Mouse (Mus musculus) embryonic facial prominence, embryonic 13.5 days (tissue): ENCODE data around the gene 2010003K11Rik. TPM values are rescaled to one million over a fixed set of nuclear protein-coding genes. Genes with fewer than 3 reads are reported as not detected.

Experiments used
- ATAC-seq: fragments of 200-750 bp; cut with Nextera tagmentation; 2 replicates; pipeline ENCODE4 v1.8.0; 2017; ENCODE audit warnings: low read depth; ENCODE audit not compliant: insufficient number of reproducible peaks, insufficient read depth, low FRiP score, low TSS enrichment
- H3K27ac ChIP-seq: fragments of 300-500 bp; sonication (generic); 2 replicates; pipeline ENCODE4 v1.5.1; 2015; ENCODE audit warnings: moderate library complexity, mild to moderate bottlenecking, inconsistent platforms
- H3K27me3 ChIP-seq: fragments of 300-500 bp; sonication (generic); 2 replicates; pipeline ENCODE4 v1.6.1; 2015; ENCODE audit warnings: mild to moderate bottlenecking, inconsistent platforms
- H3K36me3 ChIP-seq: fragments of 300-500 bp; sonication (generic); 2 replicates; pipeline ENCODE4 v1.6.1; 2015; ENCODE audit warnings: mild to moderate bottlenecking, inconsistent platforms
- H3K4me1 ChIP-seq: fragments of 300-500 bp; sonication (generic); 2 replicates; pipeline ENCODE4 v1.6.1; 2015; ENCODE audit warnings: inconsistent platforms
- H3K4me2 ChIP-seq: fragments of 300-500 bp; sonication (generic); 2 replicates; pipeline ENCODE4 v1.6.1; 2015; ENCODE audit warnings: moderate library complexity, mild to moderate bottlenecking, inconsistent platforms
- H3K4me3 ChIP-seq: fragments of 300-500 bp; sonication (generic); 2 replicates; pipeline ENCODE4 v1.5.1; 2015; ENCODE audit warnings: mild to moderate bottlenecking, inconsistent platforms
- H3K9ac ChIP-seq: fragments of 300-500 bp; sonication (generic); 2 replicates; pipeline ENCODE4 v1.6.1; 2015; ENCODE audit warnings: mild to moderate bottlenecking, inconsistent platforms
- H3K9me3 ChIP-seq: fragments of 300-500 bp; sonication (generic); 2 replicates; pipeline ENCODE4 v1.6.1; 2016; ENCODE audit warnings: inconsistent platforms
- WGBS: fragments of 180-500 bp; shearing (Covaris S2); methylation state at CpG from one replicate; pipeline ENCODE4 v1.1.7; 2015; ENCODE audit warnings: mixed read lengths; 5-methylcytosine and 5-hydroxymethylcytosine counted together
- polyA plus RNA-seq: library from polyadenylated mRNA; unstranded; fragments of >200 nt; fragmentation: Nextera tagmentation; extraction: Ambion mirVana; gene quantifications from 2 replicates; pipeline ENCODE4 v1.2.1, GENCODE M21; 2015

The 2010003K11Rik gene
- polyA plus RNA-seq, 1 experiment from 2014 or later, result not detected

GRCm38 (mm10) chr19:4451965-4452364 lies 46.4 kb downstream of the 2010003K11Rik start:
- ATAC-seq, result 0 out of 2 replicates have a peak, but pooled peaks have one; percentile 34
- H3K27me3 ChIP-seq, result no peaks in the 10 kb centered on the region
- no peak overlapping the region for H3K4me2 ChIP-seq
- no peaks in the 10 kb centered on the region for H3K9me3 ChIP-seq
- WGBS, result 17% methylated on average over 5 of the region's 5 CpGs
- H3K9ac ChIP-seq, result no peak overlapping the region
- H3K36me3 ChIP-seq, result no peaks in the 10 kb centered on the region
- no peak overlapping the region for H3K4me3 ChIP-seq
- H3K27ac ChIP-seq, result no peak overlapping the region
- peaks cover 22% of the 10 kb centered on the region for H3K4me1 ChIP-seq

GRCm38 (mm10) chr19:4451098-4451497 lies 47.3 kb downstream of the 2010003K11Rik start:
- Histone ChIP-seq H3K4me1 (peaks cover 15% of the 10 kb centered on the region), H3K4me2 (no peak overlapping the region), H3K36me3 (no peaks in the 10 kb centered on the region), H3K27ac (no peak overlapping the region), H3K27me3 (no peaks in the 10 kb centered on the region), H3K9ac (no peak overlapping the region), H3K4me3 (no peak overlapping the region), H3K9me3 (no peaks in the 10 kb centered on the region)
- no peak for ATAC-seq
- 57% methylated on average over 8 of the region's 8 CpGs for WGBS

- Histone ChIP-seq H3K9me3 (no peaks in the 10 kb centered on the region), H3K4me3 (no peak overlapping the region), H3K4me1 (peaks cover 15% of the 10 kb centered on the region), H3K9ac (no peak overlapping the region), H3K27ac (no peak overlapping the region), H3K36me3 (no peaks in the 10 kb centered on the region), H3K27me3 (no peaks in the 10 kb centered on the region), H3K4me2 (no peak overlapping the region)
- 68% methylated on average over 5 of the region's 5 CpGs for WGBS
- no peak for ATAC-seq
Observed at GRCm38 (mm10) chr19:4450666-4451065, 47.7 kb downstream of the 2010003K11Rik start.

- Histone ChIP-seq H3K4me3 (no peak overlapping the region), H3K4me1 (peaks cover 15% of the 10 kb centered on the region), H3K36me3 (peaks cover 4% of the 10 kb centered on the region; the same call in 1 of the 2 replicates), H3K27me3 (no peaks in the 10 kb centered on the region), H3K9ac (no peak overlapping the region), H3K9me3 (no peaks in the 10 kb centered on the region), H3K27ac (no peak overlapping the region), H3K4me2 (no peak overlapping the region)
- ATAC-seq, result no peak
- 95% methylated on average over 9 of the region's 9 CpGs for WGBS
Observed at GRCm38 (mm10) chr19:4449230-4449629, 49.2 kb downstream of the 2010003K11Rik start.

GRCm38 (mm10) chr19:4447445-4447844 lies 50.9 kb downstream of the 2010003K11Rik start:
- Histone ChIP-seq H3K4me1 (peaks cover 7% of the 10 kb centered on the region; the same call in 1 of the 2 replicates), H3K27ac (no peak overlapping the region), H3K36me3 (peaks cover 5% of the 10 kb centered on the region; the same call in 1 of the 2 replicates), H3K9me3 (no peaks in the 10 kb centered on the region), H3K27me3 (no peaks in the 10 kb centered on the region), H3K9ac (no peak overlapping the region), H3K4me3 (no peak overlapping the region), H3K4me2 (no peak overlapping the region)
- ATAC-seq, result no peak
- WGBS, result 73% methylated on average over 9 of the region's 9 CpGs

Other genes starting within 250 kb of the 2010003K11Rik start
- 17.4 and 20.3 TPM in 2 replicates for gene Ssh3, start 229.4 kb downstream of the 2010003K11Rik start, polyA plus RNA-seq
- 12.6 and 13.5 TPM in 2 replicates for gene Ankrd13d, start 215.4 kb downstream of the 2010003K11Rik start, polyA plus RNA-seq
- gene Grk2, start 192.4 kb downstream of the 2010003K11Rik start, polyA plus RNA-seq, result 17.0 and 19.6 TPM in 2 replicates
- gene Kdm2a, start 100.3 kb downstream of the 2010003K11Rik start, polyA plus RNA-seq, result 53.6 and 59.4 TPM in 2 replicates
- gene Rhod, start 59.2 kb downstream of the 2010003K11Rik start, polyA plus RNA-seq, result 39.2 and 42.7 TPM in 2 replicates
- 2.0 and 2.3 TPM in 2 replicates for gene Syt12, start 21.1 kb downstream of the 2010003K11Rik start, polyA plus RNA-seq
- 24.8 and 26.3 TPM in 2 replicates for gene Pcx, start 11.9 kb upstream of the 2010003K11Rik start, polyA plus RNA-seq
- gene Lrfn4, start 117.1 kb upstream of the 2010003K11Rik start, polyA plus RNA-seq, result 8.7 and 9.9 TPM in 2 replicates
- gene Rce1, start 127.1 kb upstream of the 2010003K11Rik start, polyA plus RNA-seq, result 62.5 and 66.6 TPM in 2 replicates
- gene Gm960, start 200.1 kb upstream of the 2010003K11Rik start, polyA plus RNA-seq, result 5.2 and 8.0 TPM in 2 replicates
- 2.6 and 2.9 TPM in 2 replicates for gene Sptbn2, start 212.6 kb upstream of the 2010003K11Rik start, polyA plus RNA-seq